Mouse (Mus musculus): ENCODE data around the gene Smoc2. TPM values are rescaled to one million over a fixed set of nuclear protein-coding genes. Genes with fewer than 3 reads are reported as not detected.

Gene Smoc2
- total and polyA plus RNA-seq, 3 experiments, result 0.34 TPM; not detected in 2

DNA sequence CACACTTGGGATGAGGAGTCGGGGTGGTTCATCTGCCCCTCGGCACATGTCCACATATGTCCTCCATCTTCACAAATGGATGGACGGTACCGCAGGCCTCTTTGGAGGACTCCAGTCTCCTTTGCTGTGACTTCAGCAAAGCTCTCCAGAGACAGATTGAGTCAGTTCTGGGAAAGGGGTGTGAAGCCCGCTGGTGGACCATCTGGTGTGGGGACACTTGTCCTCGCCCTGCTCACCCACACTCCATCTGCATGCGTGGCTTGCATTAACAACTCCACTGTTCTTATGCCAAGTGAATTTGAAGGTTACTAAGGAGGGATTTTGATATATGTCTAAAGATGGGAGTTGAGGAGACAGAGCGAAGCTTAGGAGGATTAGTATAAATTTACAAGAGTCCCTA lies 31.4 kb upstream of the Smoc2 start:
- in situ Hi-C loops (cut with MboI; ENCODE audit: low pct_ligation_motif_present, low pct_unique_long_range_greater_than_20kb, low sequenced_read_pairs) (no loop called here), dilution Hi-C loops (cut with MboI; ENCODE audit: extremely low pct_ligation_motif_present, extremely low pct_unique_long_range_greater_than_20kb, low sequenced_read_pairs) (no loop called here)
- H3K27me3 ChIP-seq (replicated peaks), result peaks cover 71% of the 10 kb centered on the region
- no peak overlapping the region for H3K4me3 ChIP-seq (replicated peaks in 1 of 3; ENCODE audit: low read depth in 2 of 3, low read length in 2 of 3, poor library complexity in 1 of 3)
- no peak overlapping the region for H3K4me2 ChIP-seq (ENCODE audit: insufficient read depth, low read depth, poor library complexity, severe bottlenecking)
- DNase-seq (ENCODE audit: extremely low read depth), result no peak
- H3K9ac ChIP-seq (ENCODE audit: insufficient read depth, low read depth), result no peak overlapping the region
- no peaks in the 10 kb centered on the region for H3K79me2 ChIP-seq (replicated peaks; ENCODE audit: control insufficient read depth, extremely low read depth, insufficient read depth, poor library complexity, severe bottlenecking)
- no peaks in the 10 kb centered on the region for H3K36me3 ChIP-seq (replicated peaks in 1 of 2; ENCODE audit: control insufficient read depth in 1 of 2, insufficient read depth in 1 of 2, low read length in 1 of 2)
- TF ChIP-seq ZMIZ1 (IDR thresholded peaks at IDR 0.05; ENCODE audit: low read depth, low read length) (no peak), MEF2A (IDR thresholded peaks at IDR 0.05; ENCODE audit: borderline replicate concordance, low read depth, low read length) (no peak), ZC3H11A (IDR thresholded peaks at IDR 0.05; ENCODE audit: low read depth, low read length) (no peak), JUND (conservative IDR thresholded peaks at IDR 0.05; ENCODE audit: low read depth, low read length) (no peak), RCOR1 (conservative IDR thresholded peaks at IDR 0.05; ENCODE audit: low read depth, low read length) (no peak), TCF12 (IDR thresholded peaks at IDR 0.05; ENCODE audit: low read depth, low read length) (no peak), JUN (IDR thresholded peaks at IDR 0.05; ENCODE audit: insufficient read depth, low read depth, low read length) (no peak), ETS1 (conservative IDR thresholded peaks at IDR 0.05; ENCODE audit: low read depth, low read length) (no peak), POLR2A (IDR thresholded peaks at IDR 0.05; ENCODE audit: low read depth, low read length) (no peak), ELF1 (IDR thresholded peaks at IDR 0.05; ENCODE audit: low read depth, low read length) (no peak)
- no peaks in the 10 kb centered on the region for H3K9me3 ChIP-seq (replicated peaks; ENCODE audit: low read length)
- no peaks in the 10 kb centered on the region for H3K4me1 ChIP-seq (ENCODE audit: control insufficient read depth in 1 of 2, insufficient read depth in 2 of 2)
- H3K27ac ChIP-seq (ENCODE audit: insufficient read depth, low read depth), result no peak overlapping the region

DNA sequence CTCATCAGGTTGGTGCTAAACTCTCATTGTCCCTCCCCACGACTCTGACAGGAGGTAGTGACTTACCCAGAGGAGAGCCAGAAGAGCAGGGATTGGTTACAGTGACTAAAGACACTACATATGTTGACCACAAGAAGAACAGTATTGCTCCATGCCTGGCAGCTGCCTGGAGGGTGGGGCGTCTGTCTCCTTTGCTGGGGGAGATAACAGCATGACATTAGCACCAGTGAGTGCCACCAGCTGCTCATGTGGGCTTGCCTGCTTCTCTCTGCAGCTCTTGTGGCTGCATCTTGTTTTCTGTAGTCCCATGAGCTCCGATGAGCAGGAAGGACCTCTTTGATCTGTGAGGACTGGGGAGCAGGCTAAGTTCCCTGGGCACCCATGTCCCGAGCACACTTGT lies 29.7 kb upstream of the Smoc2 start:
- in situ Hi-C loops (cut with MboI; ENCODE audit: low pct_ligation_motif_present, low pct_unique_long_range_greater_than_20kb, low sequenced_read_pairs) (no loop called here), dilution Hi-C loops (cut with MboI; ENCODE audit: extremely low pct_ligation_motif_present, extremely low pct_unique_long_range_greater_than_20kb, low sequenced_read_pairs) (no loop called here)
- no peaks in the 10 kb centered on the region for H3K4me1 ChIP-seq (ENCODE audit: control insufficient read depth in 1 of 2, insufficient read depth in 2 of 2)
- H3K27ac ChIP-seq (ENCODE audit: insufficient read depth, low read depth), result no peak overlapping the region
- no peak for TF ChIP-seq JUND (conservative IDR thresholded peaks at IDR 0.05; ENCODE audit: low read depth, low read length)
- TF ChIP-seq CHD2 (IDR thresholded peaks at IDR 0.05; ENCODE audit: low read length), result no peak
- no peak for TF ChIP-seq ELF1 (IDR thresholded peaks at IDR 0.05; ENCODE audit: low read depth, low read length)
- no peak for TF ChIP-seq E2F4 (IDR thresholded peaks at IDR 0.05; ENCODE audit: insufficient replicate concordance, low read depth, low read length)
- TF ChIP-seq IRF4 (IDR thresholded peaks at IDR 0.05; ENCODE audit: low read depth, low read length), result no peak
- TF ChIP-seq EP300 (IDR thresholded peaks at IDR 0.05; ENCODE audit: low read length), result no peak
- TF ChIP-seq MAFK (IDR thresholded peaks at IDR 0.05; ENCODE audit: insufficient replicate concordance, low read length), result no peak
- no peak for TF ChIP-seq HCFC1 (IDR thresholded peaks at IDR 0.05; ENCODE audit: low read depth, low read length)
- TF ChIP-seq CTCF (conservative IDR thresholded peaks at IDR 0.05 in 1 of 2, IDR thresholded peaks at IDR 0.05 in 1 of 2; ENCODE audit: low read depth in 2 of 2, low read length in 2 of 2), result no peak
- DNase-seq (ENCODE audit: extremely low read depth), result no peak
- H3K4me2 ChIP-seq (ENCODE audit: insufficient read depth, low read depth, poor library complexity, severe bottlenecking), result no peak overlapping the region
- H3K27me3 ChIP-seq (replicated peaks), result peaks cover 64% of the 10 kb centered on the region
- no peaks in the 10 kb centered on the region for H3K9me3 ChIP-seq (replicated peaks; ENCODE audit: low read length)
- H3K79me2 ChIP-seq (replicated peaks; ENCODE audit: control insufficient read depth, extremely low read depth, insufficient read depth, poor library complexity, severe bottlenecking), result no peaks in the 10 kb centered on the region
- no peak overlapping the region for H3K4me3 ChIP-seq (replicated peaks in 1 of 3; ENCODE audit: low read depth in 2 of 3, low read length in 2 of 3, poor library complexity in 1 of 3)
- H3K36me3 ChIP-seq (replicated peaks in 1 of 2; ENCODE audit: control insufficient read depth in 1 of 2, insufficient read depth in 1 of 2, low read length in 1 of 2), result no peaks in the 10 kb centered on the region
- no peak overlapping the region for H3K9ac ChIP-seq (ENCODE audit: insufficient read depth, low read depth)

All from CH12.LX (cell line).